Mouse (Mus musculus) heart, embryonic 16.5 days (tissue): Measurements from ENCODE around the gene Lypd1. TPM values are rescaled to one million over a fixed set of nuclear protein-coding genes. Genes with fewer than 3 reads are reported as not detected.

Experiments used
- ATAC-seq: fragments of 200-750 bp; cut with Nextera tagmentation; replicated peaks from 2 replicates; pipeline ENCODE4 v1.8.0; 2017; ENCODE audit warnings: moderate number of reproducible peaks; ENCODE audit not compliant: insufficient read depth, low FRiP score; ENCODE audit errors: extremely low read depth
- H3K27ac ChIP-seq: fragments of 300-500 bp; sonication (generic); 2 replicates; pipeline ENCODE4 v1.5.1; 2014; ENCODE audit warnings: mild to moderate bottlenecking, low read length, control low read depth, moderate library complexity
- H3K27me3 ChIP-seq: fragments of 300-500 bp; sonication (generic); 2 replicates; pipeline ENCODE4 v1.6.1; 2014; ENCODE audit warnings: low read length, mixed read lengths; ENCODE audit not compliant: control insufficient read depth, insufficient read depth
- H3K36me3 ChIP-seq: fragments of 300-500 bp; sonication (generic); 2 replicates; pipeline ENCODE4 v1.6.1; 2014; ENCODE audit not compliant: control insufficient read depth, insufficient read depth
- H3K4me1 ChIP-seq: fragments of 300-500 bp; sonication (generic); 2 replicates; pipeline ENCODE4 v1.6.1; 2014; ENCODE audit warnings: low read length, mixed read lengths; ENCODE audit not compliant: control insufficient read depth, insufficient read depth
- H3K4me2 ChIP-seq: fragments of 300-500 bp; sonication (generic); 2 replicates; pipeline ENCODE4 v1.6.1; 2014; ENCODE audit warnings: low read depth, mild to moderate bottlenecking, control low read depth, low read length
- H3K4me3 ChIP-seq: fragments of 300-500 bp; sonication (generic); 2 replicates; pipeline ENCODE4 v1.5.1; 2014; ENCODE audit warnings: mild to moderate bottlenecking, control low read depth, low read length
- H3K9ac ChIP-seq: fragments of 300-500 bp; sonication (generic); 2 replicates; pipeline ENCODE4 v1.6.1; 2014; ENCODE audit warnings: low read length, control low read depth
- H3K9me3 ChIP-seq: fragments of 300-500 bp; sonication (generic); replicated peaks from 2 replicates; pipeline ENCODE4 v1.6.1; 2016; ENCODE audit warnings: low read length; ENCODE audit not compliant: control insufficient read depth
- WGBS: fragments of 180-500 bp; shearing (Covaris S2); extraction: QIAGEN DNeasy Blood & Tissue Kit; methylation state at CpG from one replicate; pipeline ENCODE4 v1.1.7; 2014; 5-methylcytosine and 5-hydroxymethylcytosine counted together
- polyA plus RNA-seq: library from polyadenylated mRNA; unstranded; fragments of >200 nt; fragmentation: Nextera tagmentation; extraction: Ambion mirVana; gene quantifications from 2 replicates; pipeline ENCODE4 v1.2.1, GENCODE M21; 2015

The Lypd1 gene
- polyA plus RNA-seq, 1 experiment from 2014 or later: 3.1 TPM

GRCm38 (mm10) chr1:125823611-125824010 is 89.3 kb downstream of the Lypd1 start:
- Histone ChIP-seq H3K27me3 (no peaks in the 10 kb centered on the region), H3K27ac (no peak overlapping the region), H3K4me2 (no peak overlapping the region), H3K4me1 (no peaks in the 10 kb centered on the region), H3K9me3 (no peaks in the 10 kb centered on the region), H3K9ac (no peak overlapping the region), H3K36me3 (no peaks in the 10 kb centered on the region), H3K4me3 (no peak overlapping the region)
- no peak for ATAC-seq
- WGBS: 83% methylated on average over 4 of the region's 4 CpGs

DNA sequence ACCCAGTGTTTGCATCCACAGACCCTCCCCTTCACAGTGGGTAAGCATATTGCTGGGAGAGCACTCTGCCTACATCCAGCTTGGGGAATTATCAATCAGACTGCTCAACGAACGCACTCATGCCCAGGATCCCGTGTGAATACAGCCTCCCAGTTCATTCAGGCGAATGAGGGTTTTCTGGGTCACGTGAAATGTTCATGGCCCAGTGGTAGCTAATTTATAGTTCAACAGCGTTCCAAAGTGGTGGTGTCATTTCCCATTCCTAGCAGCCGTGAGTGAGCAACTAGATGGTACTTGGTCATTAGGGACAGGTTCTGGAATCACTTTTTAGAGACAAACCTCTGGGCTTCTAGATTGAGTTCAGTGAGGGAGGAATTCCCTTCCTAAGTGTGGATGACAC is 91.8 kb downstream of the Lypd1 start:
- Histone ChIP-seq H3K27me3 (no peaks in the 10 kb centered on the region), H3K9ac (no peak overlapping the region), H3K4me1 (no peaks in the 10 kb centered on the region), H3K27ac (no peak overlapping the region), H3K4me2 (no peak overlapping the region), H3K36me3 (no peaks in the 10 kb centered on the region), H3K9me3 (no peaks in the 10 kb centered on the region), H3K4me3 (no peak overlapping the region)
- 85% methylated on average over 7 of the region's 7 CpGs for WGBS
- ATAC-seq: no peak

Other genes with a start within 250 kb of the Lypd1 start
- 1.0 and 1.4 TPM in 2 replicates for gene Gpr39, start 236.1 kb downstream of the Lypd1 start, polyA plus RNA-seq